Mouse (Mus musculus) hindbrain, postnatal 0 days (tissue): ENCODE measurements around the gene Gbp7. TPM values are rescaled to one million over a fixed set of nuclear protein-coding genes. Genes with fewer than 3 reads are reported as not detected.
A peak's percentile ranks its signal among the peaks of the same experiment; 100 is the strongest.

ENCODE experiments used
- ATAC-seq: fragments of 200-750 bp; cut with Nextera tagmentation; 2 replicates; pipeline ENCODE4 v1.8.0; 2017; ENCODE audit warnings: mild to moderate bottlenecking, moderate TSS enrichment, moderate library complexity
- DNase-seq: peaks from one replicate; pipeline ENCODE4 v3.0.0-alpha.2; 2015; ENCODE audit warnings: low spot score
- H3K27ac ChIP-seq: fragments of 300-500 bp; sonication (generic); 2 replicates; pipeline ENCODE4 v1.5.1; 2014; ENCODE audit warnings: mild to moderate bottlenecking
- H3K27me3 ChIP-seq: fragments of 300-500 bp; sonication (generic); 2 replicates; pipeline ENCODE4 v1.6.1; 2014; ENCODE audit warnings: low read length, mixed read lengths; ENCODE audit not compliant: insufficient read depth
- H3K36me3 ChIP-seq: fragments of 300-500 bp; sonication (generic); 2 replicates; pipeline ENCODE4 v1.6.1; 2014; ENCODE audit warnings: low read length, mixed read lengths; ENCODE audit not compliant: insufficient read depth
- H3K4me1 ChIP-seq: fragments of 300-500 bp; sonication (generic); 2 replicates; pipeline ENCODE4 v1.6.1; 2014; ENCODE audit warnings: antibody characterized with exemption, low read length, mixed read lengths; ENCODE audit not compliant: insufficient read depth
- H3K4me2 ChIP-seq: fragments of 300-500 bp; sonication (generic); 2 replicates; pipeline ENCODE4 v1.6.1; 2014; ENCODE audit warnings: low read depth, mild to moderate bottlenecking, low read length, moderate library complexity, mixed read lengths
- H3K4me3 ChIP-seq: fragments of 300-500 bp; sonication (generic); 2 replicates; pipeline ENCODE4 v1.5.1; 2014; ENCODE audit warnings: low read length
- H3K9ac ChIP-seq: fragments of 300-500 bp; sonication (generic); replicated peaks from 2 replicates; pipeline ENCODE4 v1.6.1; 2014; ENCODE audit warnings: mild to moderate bottlenecking, low read length, moderate library complexity, mixed read lengths
- H3K9me3 ChIP-seq: fragments of 300-500 bp; sonication (generic); 2 replicates; pipeline ENCODE4 v1.6.1; 2016; ENCODE audit warnings: low read length, mixed read lengths
- CTCF ChIP-seq: IDR thresholded peaks from 2 replicates; pipeline ENCODE4 v1.5.1; 2016; ENCODE audit warnings: antibody characterized with exemption, control low read depth, low read depth
- WGBS: fragments of 180-500 bp; shearing (Covaris S2); extraction: QIAGEN DNeasy Blood & Tissue Kit; methylation state at CpG from one replicate; pipeline ENCODE4 v1.1.7; 2014; 5-methylcytosine and 5-hydroxymethylcytosine counted together
- polyA plus RNA-seq: library from polyadenylated mRNA; unstranded; fragments of >200 nt; fragmentation: Nextera tagmentation; extraction: Ambion mirVana; gene quantifications from 2 replicates; pipeline ENCODE4 v1.2.1, GENCODE M21; 2015
- total RNA-seq: library from RNA; depleted of rRNA; stranded (reverse); fragments of >200 nt; gene quantifications from 2 replicates; pipeline ENCODE4 v1.2.3, GENCODE M21; 2014; rRNA removed

Gene Gbp7
- 1.9 and 2.8 TPM in 2 replicates for total RNA-seq
- polyA plus RNA-seq = 3.5 and 3.8 TPM in 2 replicates

DNA sequence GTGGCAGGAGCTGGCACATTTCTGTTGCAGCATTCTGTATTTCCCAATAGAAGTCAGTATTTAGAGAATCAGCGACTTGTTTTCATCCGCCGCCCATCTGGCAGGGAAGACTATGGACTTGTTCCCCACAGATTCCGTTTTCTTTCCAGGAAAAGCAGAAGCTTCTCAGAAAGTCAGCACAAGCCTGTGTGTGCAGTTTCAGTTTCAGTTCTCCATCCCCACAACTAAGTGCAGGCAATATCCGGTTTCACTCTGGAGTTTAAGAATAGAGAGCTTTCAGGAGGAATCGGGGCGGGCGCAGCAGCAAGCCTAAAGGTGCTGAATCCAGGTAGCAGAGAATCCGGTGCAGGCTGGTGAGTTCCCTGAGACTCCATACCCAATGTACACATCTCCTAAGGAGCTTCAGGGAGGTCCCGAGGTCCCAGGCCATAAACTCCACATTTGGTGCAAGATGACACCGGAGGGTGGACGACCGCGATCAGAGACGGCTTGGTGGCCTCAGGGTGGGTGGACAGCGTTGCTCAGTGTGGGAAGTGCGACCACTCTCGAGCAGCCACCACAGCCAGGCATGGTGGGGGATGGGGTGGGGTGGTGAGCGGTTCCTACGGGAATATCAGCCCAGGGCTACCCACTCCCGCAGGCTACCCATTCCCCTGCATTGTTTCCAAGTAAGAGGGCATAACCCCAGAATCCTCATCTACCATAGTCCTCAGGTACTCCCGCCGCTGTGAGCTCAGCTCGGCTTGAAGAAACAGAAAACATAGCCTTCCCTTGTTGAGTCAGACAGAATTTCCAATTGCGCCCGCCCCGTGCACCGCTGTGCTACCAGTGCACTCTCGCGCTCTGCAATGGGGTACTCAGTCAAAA, at the start of gene Gbp7:
Gbp7 (plus strand) TSS at position 256 of the 867 bp plus-strand sequence.
- peak within 1 kb of the TSS; percentile 54 for H3K27ac ChIP-seq
- H3K9me3 ChIP-seq = no peaks in the 10 kb centered on the region
- H3K9ac ChIP-seq = peak within 1 kb of the TSS; percentile 53
- H3K4me1 ChIP-seq = no peaks in the 10 kb centered on the region
- ATAC-seq = peak; percentile 87
- peak within 1 kb of the TSS; percentile 84 for H3K4me2 ChIP-seq
- H3K27me3 ChIP-seq = no peaks in the 10 kb centered on the region
- no peaks in the 10 kb centered on the region for H3K36me3 ChIP-seq
- peak; percentile 63 for DNase-seq
- whole genome bisulfite sequencing = 1% methylated on average over 28 of the region's 30 CpGs
- H3K4me3 ChIP-seq = peak within 1 kb of the TSS; percentile 51
- TF ChIP-seq CTCF = no peak

- 83% methylated on average over 1 of the region's 1 CpGs for WGBS
- Histone ChIP-seq H3K9ac (no peak overlapping the region), H3K36me3 (no peaks in the 10 kb centered on the region), H3K4me1 (no peaks in the 10 kb centered on the region), H3K4me2 (no peak overlapping the region), H3K9me3 (no peaks in the 10 kb centered on the region), H3K27me3 (no peaks in the 10 kb centered on the region), H3K27ac (no peak overlapping the region), H3K4me3 (no peak overlapping the region)
- peak; percentile 93 for TF ChIP-seq CTCF
- ATAC-seq (peak; percentile 75; the same call in 1 of the 2 replicates), DNase-seq (peak; percentile 86)
Measured at GRCm38 (mm10) chr3:142490465-142490864, 39.7 kb upstream of the Gbp7 start.

DNA sequence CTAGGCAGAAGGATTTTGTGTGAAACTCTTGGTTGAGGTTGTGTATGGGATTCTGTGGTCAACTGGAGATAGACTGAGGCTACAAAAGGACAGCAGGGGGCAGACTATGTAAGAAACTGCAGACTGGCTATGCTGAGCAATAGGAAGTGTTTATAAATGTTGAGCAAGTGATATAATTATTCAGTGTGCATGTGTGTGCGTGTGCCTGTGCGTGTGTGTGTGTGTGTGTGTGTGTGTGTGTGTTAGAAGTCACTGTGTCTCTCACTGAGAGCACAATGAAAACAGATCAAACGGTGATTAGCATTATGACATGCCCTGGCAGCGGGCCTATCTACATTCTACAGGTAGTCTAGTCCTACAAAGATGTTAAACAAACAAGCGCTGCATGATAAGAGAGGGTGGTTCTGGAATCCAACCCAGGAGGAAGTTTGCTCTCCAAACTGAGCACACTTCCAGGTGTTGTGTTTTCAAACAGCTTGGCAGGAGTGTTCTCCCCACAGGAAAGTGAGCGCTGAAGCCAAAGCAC, 36.5 kb upstream of the Gbp7 start, which contains the start of gene Gbp5:
Gbp5 (plus strand) TSS at position 443 of the 526 bp plus-strand sequence.
- peak; percentile 65 for TF ChIP-seq CTCF
- Histone ChIP-seq H3K27ac (no peak within 1 kb of the TSS), H3K36me3 (no peaks in the 10 kb centered on the region), H3K4me3 (no peak within 1 kb of the TSS), H3K4me2 (no peak within 1 kb of the TSS), H3K27me3 (no peaks in the 10 kb centered on the region), H3K9me3 (no peaks in the 10 kb centered on the region), H3K4me1 (no peaks in the 10 kb centered on the region), H3K9ac (no peak within 1 kb of the TSS)
- ATAC-seq (peak; percentile 71; the same call in 1 of the 2 replicates), DNase-seq (peak; percentile 65)
- 76% methylated on average over 6 of the region's 6 CpGs for WGBS

DNA sequence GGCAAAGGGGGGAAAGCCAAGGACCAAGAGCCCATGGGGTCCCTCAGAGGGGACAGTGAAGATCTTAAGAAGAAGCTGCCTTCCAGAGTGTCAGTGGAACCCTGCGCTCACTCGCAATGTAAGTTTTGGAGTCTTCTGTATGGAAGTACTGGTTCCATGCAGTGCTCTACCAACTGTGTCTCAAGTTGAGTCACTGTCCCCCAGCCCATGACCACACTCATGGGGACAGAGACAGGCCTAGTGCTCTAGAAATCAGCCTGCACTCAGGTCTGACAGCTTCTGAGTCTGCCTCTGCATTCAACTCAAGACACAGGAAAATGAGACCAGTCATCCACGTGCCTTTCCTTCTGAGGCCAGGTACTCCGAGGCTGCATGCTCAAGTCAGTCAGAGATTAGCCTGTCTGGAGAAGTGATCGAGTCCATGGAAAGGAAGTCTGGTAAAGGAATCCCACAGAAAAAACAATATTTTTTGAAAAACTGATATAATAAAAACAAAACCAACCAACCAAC, 34.9 kb upstream of the Gbp7 start:
- H3K4me2 ChIP-seq = no peak overlapping the region
- TF ChIP-seq CTCF = no peak
- no peaks in the 10 kb centered on the region for H3K9me3 ChIP-seq
- H3K27me3 ChIP-seq = no peaks in the 10 kb centered on the region
- DNase-seq (no peak), ATAC-seq (no peak)
- H3K4me1 ChIP-seq = no peaks in the 10 kb centered on the region
- no peak overlapping the region for H3K4me3 ChIP-seq
- no peak overlapping the region for H3K27ac ChIP-seq
- H3K36me3 ChIP-seq = no peaks in the 10 kb centered on the region
- WGBS = 92% methylated on average over 5 of the region's 5 CpGs
- H3K9ac ChIP-seq = no peak overlapping the region

- Histone ChIP-seq H3K9ac (no peak overlapping the region), H3K27me3 (no peaks in the 10 kb centered on the region), H3K27ac (no peak overlapping the region), H3K4me1 (no peaks in the 10 kb centered on the region), H3K4me3 (no peak overlapping the region), H3K4me2 (peak overlapping the region; percentile 34), H3K9me3 (no peaks in the 10 kb centered on the region), H3K36me3 (no peaks in the 10 kb centered on the region)
- DNase-seq (no peak), ATAC-seq (no peak)
- no peak for TF ChIP-seq CTCF
- WGBS = 77% methylated on average over 14 of the region's 14 CpGs
Measured at GRCm38 (mm10) chr3:142496113-142497101, 33.7 kb upstream of the Gbp7 start.
